In the genomic region with DNA sequence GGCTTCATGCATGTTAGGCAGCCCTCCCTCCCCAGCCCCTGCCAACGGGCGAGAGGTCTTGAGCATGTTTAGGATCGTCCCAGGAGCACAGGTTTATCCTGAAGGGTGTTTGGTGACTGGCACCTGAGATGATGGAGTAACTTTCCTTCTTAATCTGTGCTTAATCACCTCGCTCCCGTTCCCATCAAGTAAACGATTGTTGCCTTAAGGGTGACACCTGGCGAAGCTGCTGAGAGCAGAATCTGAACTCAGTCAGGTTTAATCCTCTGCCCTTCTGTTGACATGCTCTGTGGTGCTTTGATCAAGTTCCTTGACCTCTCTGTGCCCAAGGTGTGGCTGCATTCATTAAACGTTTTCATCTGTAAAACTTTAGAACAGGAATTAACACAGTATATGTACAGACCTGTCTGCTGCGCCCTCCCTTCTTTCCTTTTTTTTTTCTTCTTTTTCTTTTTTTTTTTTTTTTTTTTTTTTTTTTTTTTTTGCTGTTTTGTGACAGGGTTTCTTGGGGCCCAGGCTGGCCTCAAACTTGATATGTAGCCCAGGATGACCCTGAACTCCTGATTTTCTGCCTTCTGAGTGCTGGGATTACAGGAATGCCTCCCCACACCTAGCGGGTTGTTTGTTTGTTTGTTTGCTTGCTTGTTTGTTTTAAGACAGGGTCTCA, we compare ENCODE assay signal across 2 mouse cellular contexts.
TF ChIP-seq lines count a peak whose summit lies in the region.

No protein-coding gene starts in this region.

TF ChIP-seq in CH12.LX, 34 proteins besides CTCF, POLR2A, EP300 and RAD21:
- TF ChIP-seq UBTF (IDR thresholded peaks at IDR 0.05; ENCODE audit: low read depth, low read length), result no peak
- no peak for TF ChIP-seq MEF2A (IDR thresholded peaks at IDR 0.05; ENCODE audit: borderline replicate concordance, low read depth, low read length)
- TF ChIP-seq ZNF384 (IDR thresholded peaks at IDR 0.05; ENCODE audit: low read depth, low read length), result peak; percentile 59

TF ChIP-seq in MEL, 35 proteins besides CTCF, POLR2A, EP300 and RAD21:
- TF ChIP-seq ZNF384 (IDR thresholded peaks at IDR 0.05; ENCODE audit: low read depth, low read length), result peak; percentile 73
- TF ChIP-seq CHD2 (IDR thresholded peaks at IDR 0.05; ENCODE audit: low read length), result no peak
